Mouse (Mus musculus) cerebellum, postnatal 4 days (tissue): Measurements from ENCODE around the gene Tgfb2.

Experiments used
- DNase-seq, 2 experiments: peaks; one replicate each; pipeline ENCODE4 v3.0.0; 2022; ENCODE audit warnings: low spot score in 2 of 2, mixed read lengths in 1 of 2

The Tgfb2 gene

DNA sequence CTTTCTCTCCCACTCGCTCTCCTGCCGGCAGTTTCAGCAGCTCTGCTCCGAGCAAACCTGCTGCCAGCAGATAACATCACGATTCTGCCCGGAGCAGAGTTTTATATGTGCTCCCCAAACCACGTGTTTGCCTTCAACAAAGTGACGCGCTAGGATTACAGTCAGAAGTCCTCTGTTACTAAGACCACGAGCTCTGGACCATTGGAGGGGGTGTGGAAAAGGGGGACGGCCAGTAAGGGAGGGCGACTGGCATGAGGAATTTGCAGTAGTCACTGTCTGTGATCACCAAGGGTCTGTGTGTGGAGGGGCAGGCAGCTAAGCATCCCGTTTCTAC lies at the start of gene Tgfb2:
Tgfb2 (minus strand) TSS at position 75 of the 334 bp plus-strand sequence.
- no peak for DNase-seq

GRCm38 (mm10) chr1:186749675-186750283 lies 44.0 kb upstream of the Tgfb2 start:
- no peak for DNase-seq

DNA sequence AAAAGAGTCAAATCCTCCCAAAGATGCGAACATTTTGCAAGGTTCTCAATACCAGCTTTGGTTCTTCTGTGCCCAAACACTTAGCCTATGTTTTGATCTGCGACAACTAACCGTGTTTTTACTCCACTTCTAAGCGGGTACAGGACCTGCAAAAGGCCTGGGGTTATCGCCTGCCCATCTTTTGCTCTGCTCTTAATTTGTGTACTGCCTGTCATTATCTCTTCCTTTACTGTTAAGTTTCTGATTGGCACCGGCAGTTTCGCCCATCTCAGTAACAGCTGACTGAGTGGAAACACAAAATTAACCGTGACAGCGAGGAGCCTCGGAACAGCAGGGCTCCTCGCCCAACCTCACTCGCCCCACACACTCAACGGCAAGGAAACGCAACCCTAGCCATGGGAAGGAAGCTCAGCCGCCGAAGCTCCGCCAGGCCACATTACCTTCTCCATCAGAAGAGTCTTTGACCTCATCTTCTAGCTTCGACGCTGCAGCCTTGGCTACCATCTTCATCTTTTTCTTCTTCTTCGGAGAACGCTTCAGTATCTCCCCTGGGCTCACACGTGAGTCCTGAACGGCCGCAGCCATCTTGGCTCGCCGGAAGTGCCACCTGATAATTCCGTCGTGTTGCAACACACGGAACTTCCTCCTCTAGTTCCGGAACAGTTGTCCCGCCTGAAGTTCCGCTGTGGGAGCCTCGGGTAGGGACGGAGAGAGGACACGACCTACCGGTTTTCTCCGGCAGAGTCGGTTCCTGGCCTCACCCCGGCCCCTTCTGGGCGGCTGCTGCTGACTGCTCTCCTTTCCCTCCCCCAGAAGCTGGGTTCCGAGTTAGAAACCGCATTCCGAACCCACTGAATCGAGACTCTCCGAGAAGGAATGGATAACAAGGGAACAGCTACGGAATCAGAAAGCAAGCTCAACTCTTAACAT lies 43.2 kb upstream of the Tgfb2 start, which contains the start of gene Rrp15:
Rrp15 (minus strand) TSS at position 635 of the 930 bp plus-strand sequence.
- peak; percentile 79 to 89 for DNase-seq

DNA sequence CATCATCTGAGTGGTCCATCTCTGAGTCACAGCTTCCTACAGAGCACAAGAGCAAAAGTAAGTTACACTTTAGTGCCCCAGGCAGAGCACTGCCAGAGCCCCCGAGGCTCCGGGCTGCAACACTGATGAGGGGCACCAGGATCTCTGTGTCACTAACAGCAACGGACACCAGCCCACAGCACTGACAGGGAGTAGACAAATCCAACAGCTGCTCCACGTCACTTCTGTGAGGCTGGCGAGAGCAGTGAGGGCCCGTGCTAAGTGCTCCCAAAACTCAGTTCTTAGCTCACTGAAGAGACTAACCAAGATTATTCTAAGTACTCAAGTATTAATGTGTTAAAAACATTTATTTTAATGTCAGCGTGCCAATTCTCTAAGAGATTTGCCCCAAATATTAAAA lies 34.0 kb upstream of the Tgfb2 start:
- DNase-seq: no peak

- DNase-seq: no peak
These were observed 29.7 kb upstream of the Tgfb2 start for GRCm38 (mm10) chr1:186735537-186735936.

GRCm38 (mm10) chr1:186733052-186733451 lies 27.3 kb upstream of the Tgfb2 start:
- DNase-seq: no peak

DNA sequence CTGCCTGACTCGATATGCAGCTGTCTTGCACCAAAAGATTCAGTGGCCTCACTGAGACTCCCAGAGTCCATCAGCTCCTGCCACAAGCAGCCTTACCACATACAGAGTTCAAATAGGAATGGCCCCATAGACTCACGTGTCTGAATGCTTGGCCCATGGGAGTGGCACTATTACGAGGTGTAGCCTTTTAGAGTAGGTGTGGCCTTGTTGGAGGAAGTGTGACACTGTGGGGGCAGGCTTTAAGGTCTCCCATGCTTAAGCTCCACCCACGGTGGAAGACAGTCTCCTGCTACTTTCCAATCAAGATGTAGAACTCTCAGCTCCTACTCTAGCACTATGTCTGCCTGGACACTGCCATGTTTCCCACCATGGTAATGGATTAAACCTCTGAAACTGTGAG lies 23.0 kb upstream of the Tgfb2 start:
- DNase-seq: no peak

DNA sequence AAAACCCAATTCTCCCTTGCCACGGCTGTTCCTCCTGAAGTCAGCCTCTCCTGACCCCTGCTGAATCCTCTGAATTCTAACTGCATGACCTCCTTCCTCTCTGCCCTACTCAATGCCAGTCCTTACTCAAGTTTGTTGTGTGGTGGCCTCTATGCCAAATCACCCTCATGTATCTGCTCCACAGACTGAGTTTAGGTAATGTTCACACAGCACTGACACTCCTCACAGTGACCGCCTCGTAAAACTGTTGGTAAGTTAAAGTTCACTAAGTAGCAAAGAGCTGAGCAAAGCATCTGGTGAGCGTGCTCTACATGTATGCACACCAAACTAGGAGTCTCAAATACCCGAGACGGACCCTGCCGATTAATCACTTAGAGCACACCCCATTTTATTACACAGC lies 20.3 kb upstream of the Tgfb2 start:
- no peak for DNase-seq

DNA sequence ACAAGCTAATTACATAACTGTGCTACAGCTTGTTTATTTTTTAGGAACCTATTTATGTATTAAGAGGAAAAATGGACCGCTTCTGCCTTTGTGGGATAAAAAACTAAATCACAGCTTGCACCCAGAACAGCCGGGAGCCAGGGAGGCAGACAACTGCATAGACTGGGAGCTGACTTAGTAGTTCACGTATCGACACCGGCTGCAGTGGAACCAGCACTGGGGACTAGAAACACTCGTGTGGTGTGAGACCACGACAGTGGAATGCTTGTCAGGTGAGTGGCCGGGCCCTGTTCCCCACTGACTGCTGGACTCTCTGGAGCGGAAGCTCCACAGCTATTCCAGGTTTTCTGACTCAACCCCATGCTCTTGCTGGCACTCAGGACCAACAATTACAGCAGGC lies 16.5 kb upstream of the Tgfb2 start:
- DNase-seq: no peak

DNA sequence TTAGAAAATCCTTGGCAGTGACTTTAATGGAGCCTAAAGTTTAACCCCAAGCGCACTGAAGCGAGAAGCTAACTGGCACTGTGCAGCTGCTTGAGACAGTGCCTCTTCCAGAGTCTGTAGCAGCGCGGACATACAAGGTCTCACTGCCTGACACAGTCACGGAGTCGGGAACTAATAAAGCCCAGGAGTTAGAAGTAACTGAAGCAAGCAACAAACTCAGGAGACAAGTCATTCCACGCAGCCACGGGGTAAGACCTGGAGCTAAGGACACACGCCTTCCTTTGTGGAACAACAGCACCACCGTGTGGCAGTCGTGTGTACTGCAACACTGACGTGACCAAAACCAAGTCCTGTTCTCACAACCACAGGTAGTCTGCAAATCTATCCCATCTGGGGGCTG lies 16.1 kb upstream of the Tgfb2 start:
- DNase-seq: peak; percentile 74 to 89

DNA sequence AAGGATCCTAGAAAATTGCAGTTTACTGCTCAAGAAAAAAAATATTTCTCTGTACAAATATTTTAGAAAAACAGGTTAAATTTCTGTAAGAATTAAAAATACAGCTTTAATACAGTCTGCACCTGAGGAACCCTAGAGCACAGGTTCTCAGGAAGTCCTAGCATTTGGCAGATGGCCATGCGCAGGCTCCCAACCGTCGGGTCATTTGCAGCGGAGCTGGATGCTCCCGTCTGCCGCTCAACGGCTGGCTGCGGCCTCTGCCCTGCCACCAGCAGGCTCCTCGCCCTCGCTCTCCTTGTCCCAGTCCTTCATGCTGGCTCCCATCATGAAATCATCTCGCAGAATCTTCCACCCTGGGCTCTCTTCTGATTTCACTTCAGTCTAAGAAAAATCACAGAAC lies 15.4 kb upstream of the Tgfb2 start:
- no peak for DNase-seq

- DNase-seq: no peak
These were observed 13.9 kb upstream of the Tgfb2 start for GRCm38 (mm10) chr1:186719708-186720107.

DNA sequence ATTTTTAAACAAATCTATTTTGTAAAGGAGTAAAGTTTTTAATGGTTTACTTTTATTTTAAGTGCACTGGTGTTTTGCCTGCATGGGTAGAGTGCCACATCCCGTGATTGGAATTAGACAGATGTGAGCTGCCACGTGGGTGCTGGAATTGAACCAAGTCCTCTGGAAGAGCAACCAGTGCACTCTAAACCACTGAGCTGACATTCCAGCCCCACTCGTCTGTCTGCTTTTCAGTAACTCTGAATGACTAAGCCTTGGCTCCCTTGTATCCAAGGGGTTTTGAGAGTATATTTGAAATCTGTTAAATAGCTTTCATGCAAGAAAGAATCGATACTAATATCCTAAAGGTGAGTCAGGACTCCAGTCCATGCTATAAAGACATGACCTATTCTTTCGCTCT lies 13.1 kb upstream of the Tgfb2 start:
- no peak for DNase-seq

DNA sequence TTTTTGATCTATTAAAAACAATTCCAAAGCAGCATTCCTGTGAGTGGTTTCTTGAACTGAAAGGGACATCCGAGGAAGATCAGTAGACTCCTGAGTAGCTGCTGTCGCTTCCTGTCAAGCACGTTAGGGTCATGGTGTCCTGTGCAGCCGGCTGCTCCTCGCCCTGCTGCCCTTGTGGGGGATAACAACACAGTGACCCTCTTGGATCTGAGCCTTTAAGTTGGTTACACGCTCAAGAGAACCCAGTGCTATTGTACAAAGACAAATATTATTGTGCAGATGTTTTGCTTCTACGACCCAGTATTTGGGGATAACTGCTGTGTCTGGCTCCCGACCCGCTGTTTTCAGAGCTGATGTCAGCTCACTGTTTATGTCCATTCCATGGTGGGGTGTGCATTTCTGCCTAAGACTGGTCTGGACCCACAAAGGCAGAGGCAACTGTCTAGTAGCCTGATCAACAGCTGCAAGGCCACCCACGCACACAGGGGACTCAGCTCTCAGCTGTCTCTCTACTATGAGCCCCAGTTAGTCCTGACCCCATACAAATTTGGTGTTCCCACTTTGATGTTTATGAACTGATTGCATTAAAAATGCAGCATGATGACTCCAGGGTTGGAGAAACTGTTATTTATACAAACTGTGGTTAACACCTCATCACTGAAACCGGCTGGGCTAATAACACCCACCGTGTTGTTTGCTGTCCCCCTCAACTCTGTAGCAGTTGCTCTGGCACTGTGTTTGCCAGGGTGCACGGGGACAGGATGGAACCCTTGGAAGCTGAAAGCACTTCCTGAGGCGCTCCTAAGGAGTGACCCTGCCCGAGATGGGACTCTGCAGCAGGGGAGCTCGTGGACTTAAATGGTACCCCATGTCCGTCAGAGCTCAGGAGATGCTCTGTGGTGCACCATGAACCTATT lies 9.4 kb upstream of the Tgfb2 start:
- no peak for DNase-seq

GRCm38 (mm10) chr1:186714215-186714614 lies 8.4 kb upstream of the Tgfb2 start:
- no peak for DNase-seq

- peak in 1 of 2 experiments; percentile 57 for DNase-seq
These were observed 7.1 kb upstream of the Tgfb2 start for GRCm38 (mm10) chr1:186712802-186713471.

DNA sequence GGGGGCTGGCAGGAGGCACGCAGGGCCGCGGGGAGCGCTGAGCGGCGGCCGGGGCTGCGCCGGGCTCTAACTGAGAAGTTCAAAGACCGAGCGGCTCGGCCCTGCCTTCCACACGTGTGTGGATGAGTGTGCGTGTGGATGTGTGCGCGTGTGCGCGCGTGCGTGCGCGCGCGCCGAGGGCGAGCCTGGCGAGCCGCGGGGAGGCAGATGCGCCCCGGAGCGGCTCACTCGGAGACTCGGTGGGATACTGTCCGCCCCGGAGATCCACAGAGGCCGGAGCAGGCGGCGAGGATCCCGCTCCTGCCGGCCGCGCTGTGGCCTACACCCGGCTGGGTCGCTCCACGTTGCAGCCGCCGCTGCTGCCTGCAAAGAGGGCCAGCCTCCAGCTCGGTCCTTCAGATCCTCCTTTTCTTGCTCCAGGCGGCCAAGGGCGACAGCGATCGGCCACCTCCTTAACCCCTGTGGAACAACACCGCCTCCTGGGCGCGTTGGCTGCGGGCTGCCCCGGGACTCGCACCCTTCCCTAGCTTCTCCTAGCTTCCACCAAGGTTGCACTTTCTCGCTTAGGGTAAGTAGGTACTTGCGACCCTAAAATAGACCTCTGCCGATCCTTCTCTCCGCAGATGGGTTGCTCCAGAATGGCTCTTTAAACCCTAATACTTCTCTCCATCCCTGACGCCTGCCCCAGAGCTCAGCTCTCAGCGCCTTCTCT lies 430 bp downstream of the Tgfb2 start:
- DNase-seq: peak; percentile 26 to 55

- DNase-seq: peak in 1 of 2 experiments; percentile 45
These were observed 1.6 kb downstream of the Tgfb2 start for GRCm38 (mm10) chr1:186703980-186704701.

GRCm38 (mm10) chr1:186703256-186703979 lies 2.4 kb downstream of the Tgfb2 start:
- DNase-seq: no peak
